Mouse (Mus musculus): ENCODE data around the gene Inhbc. TPM values are rescaled to one million over a fixed set of nuclear protein-coding genes. Genes with fewer than 3 reads are reported as not detected.

Inhbc gene
- polyA plus RNA-seq (2015; fragmentation: Nextera tagmentation; extraction: Ambion mirVana) = 4.6 and 5.1 TPM in 2 replicates

GRCm38 (mm10) chr10:127369834-127370820 lies at the start of gene Inhbc:
TSS of gene Inhbc (minus strand) at chr10:127370431.
- Histone ChIP-seq H3K4me3 (replicated peaks) (no peak within 1 kb of the TSS), H3K36me3 (replicated peaks) (no peaks in the 10 kb centered on the region), H3K9ac (no peak within 1 kb of the TSS), H3K9me3 (replicated peaks) (no peaks in the 10 kb centered on the region), H3K4me2 (peak within 1 kb of the TSS; percentile 41), H3K27me3 (no peaks in the 10 kb centered on the region), H3K4me1 (replicated peaks) (peaks cover 2% of the 10 kb centered on the region; the same call in 1 of the 2 replicates), H3K27ac (replicated peaks) (peak within 1 kb of the TSS; percentile 70)
- 65% methylated on average over 22 of the region's 22 CpGs for WGBS (ENCODE audit: insufficient replicate concordance)
- ATAC-seq (ENCODE audit: insufficient read depth) = 0 out of 2 replicates have a peak, but pooled peaks have one; percentile 14

DNA sequence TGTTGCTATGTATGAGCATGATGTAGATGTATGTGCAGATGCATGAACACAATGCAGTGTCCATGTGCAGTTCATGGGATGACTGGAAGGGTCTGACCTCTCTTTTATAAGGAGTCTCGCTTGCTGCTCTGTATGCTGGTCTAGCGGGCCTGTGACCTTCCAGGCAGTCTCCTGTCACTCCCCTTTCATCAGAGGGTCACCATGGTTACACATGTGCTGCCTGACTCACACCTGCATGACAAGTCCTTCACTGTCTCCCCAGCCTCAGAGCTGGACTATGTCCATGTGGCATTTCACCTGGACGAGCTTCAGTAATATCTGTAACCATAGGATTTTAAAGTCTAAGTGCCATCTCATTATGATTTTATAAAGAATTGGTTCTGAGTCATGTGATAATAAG lies 43.9 kb upstream of the Inhbc start:
- Histone ChIP-seq H3K9ac (no peak overlapping the region), H3K27me3 (no peaks in the 10 kb centered on the region), H3K9me3 (replicated peaks) (no peaks in the 10 kb centered on the region), H3K36me3 (replicated peaks) (0 out of 2 replicates have a peak, but pooled peaks cover 5% of the 10 kb centered on the region), H3K4me3 (replicated peaks) (no peak overlapping the region), H3K4me2 (no peak overlapping the region), H3K4me1 (replicated peaks) (peaks cover 19% of the 10 kb centered on the region), H3K27ac (replicated peaks) (no peak overlapping the region)
- WGBS (ENCODE audit: insufficient replicate concordance) = 71% methylated on average over 3 of the region's 3 CpGs
- no peak for ATAC-seq (ENCODE audit: insufficient read depth)

DNA sequence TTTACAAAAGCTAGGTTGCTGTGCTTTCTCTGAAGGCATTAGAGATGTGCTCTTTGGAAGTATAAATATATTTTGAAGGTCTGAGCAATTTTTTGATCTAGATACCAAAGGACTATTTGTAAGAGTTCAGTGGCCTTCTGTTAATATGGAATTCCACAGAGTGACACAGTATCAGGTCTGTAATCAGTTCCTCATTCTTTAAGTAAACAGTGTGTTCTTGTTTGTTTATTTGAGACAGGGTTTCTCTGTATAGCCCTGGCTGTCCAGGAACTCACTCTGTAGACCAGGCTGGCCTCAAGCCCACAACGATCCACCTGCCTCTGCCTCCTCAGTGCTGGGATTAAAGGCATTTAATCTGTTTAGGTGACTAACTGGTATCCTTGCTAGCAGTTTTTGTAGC lies 43.4 kb upstream of the Inhbc start:
- WGBS (ENCODE audit: insufficient replicate concordance) = 57% methylated on average over 1 of the region's 1 CpGs
- Histone ChIP-seq H3K27me3 (no peaks in the 10 kb centered on the region), H3K36me3 (replicated peaks) (0 out of 2 replicates have a peak, but pooled peaks cover 5% of the 10 kb centered on the region), H3K9me3 (replicated peaks) (no peaks in the 10 kb centered on the region), H3K27ac (replicated peaks) (no peak overlapping the region), H3K4me2 (no peak overlapping the region), H3K4me1 (replicated peaks) (peaks cover 19% of the 10 kb centered on the region), H3K4me3 (replicated peaks) (no peak overlapping the region), H3K9ac (no peak overlapping the region)
- ATAC-seq (ENCODE audit: insufficient read depth) = no peak

- Histone ChIP-seq H3K9ac (no peak overlapping the region), H3K9me3 (replicated peaks) (no peaks in the 10 kb centered on the region), H3K4me2 (no peak overlapping the region), H3K36me3 (replicated peaks) (0 out of 2 replicates have a peak, but pooled peaks cover 3% of the 10 kb centered on the region), H3K27ac (replicated peaks) (no peak overlapping the region), H3K27me3 (no peaks in the 10 kb centered on the region), H3K4me3 (replicated peaks) (no peak overlapping the region), H3K4me1 (replicated peaks) (peaks cover 19% of the 10 kb centered on the region)
- ATAC-seq (ENCODE audit: insufficient read depth) = no peak
- 59% methylated on average over 2 of the region's 2 CpGs for WGBS (ENCODE audit: insufficient replicate concordance)
Measured at GRCm38 (mm10) chr10:127412776-127413175, 42.5 kb upstream of the Inhbc start.

- Histone ChIP-seq H3K4me2 (no peak overlapping the region), H3K36me3 (replicated peaks) (0 out of 2 replicates have a peak, but pooled peaks cover 3% of the 10 kb centered on the region), H3K27ac (replicated peaks) (no peak overlapping the region), H3K9me3 (replicated peaks) (no peaks in the 10 kb centered on the region), H3K4me1 (replicated peaks) (peaks cover 19% of the 10 kb centered on the region), H3K9ac (no peak overlapping the region), H3K27me3 (no peaks in the 10 kb centered on the region), H3K4me3 (replicated peaks) (no peak overlapping the region)
- ATAC-seq (ENCODE audit: insufficient read depth) = no peak
- 46% methylated on average over 5 of the region's 5 CpGs for WGBS (ENCODE audit: insufficient replicate concordance)
Measured at GRCm38 (mm10) chr10:127412101-127412500, 41.9 kb upstream of the Inhbc start.

DNA sequence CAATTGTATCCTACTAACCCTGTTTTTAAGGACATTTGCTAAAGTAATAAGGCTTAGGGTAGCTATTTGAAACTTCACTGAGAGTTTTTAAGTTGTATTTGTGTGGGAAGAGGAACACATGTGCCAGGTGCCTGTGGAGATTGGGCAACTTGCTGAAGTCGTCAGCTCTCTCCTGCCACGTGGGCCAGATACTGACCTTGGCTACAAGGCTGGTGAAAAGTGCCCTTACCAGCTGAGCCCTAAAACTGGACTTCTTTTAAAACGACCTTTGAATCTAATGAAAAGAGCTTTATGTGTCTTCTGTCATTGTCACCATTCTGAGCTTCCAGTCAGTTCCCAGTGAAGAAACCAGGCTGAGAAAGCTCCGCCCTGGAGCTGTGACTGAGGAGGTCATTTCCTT lies 37.2 kb upstream of the Inhbc start:
- peaks cover 13% of the 10 kb centered on the region for H3K4me1 ChIP-seq (replicated peaks)
- ATAC-seq (ENCODE audit: insufficient read depth) = no peak
- WGBS (ENCODE audit: insufficient replicate concordance) = 45% methylated on average over 4 of the region's 4 CpGs
- H3K4me3 ChIP-seq (replicated peaks) = no peak overlapping the region
- H3K9me3 ChIP-seq (replicated peaks) = no peaks in the 10 kb centered on the region
- H3K27me3 ChIP-seq = no peaks in the 10 kb centered on the region
- no peak overlapping the region for H3K27ac ChIP-seq (replicated peaks)
- H3K9ac ChIP-seq = no peak overlapping the region
- H3K4me2 ChIP-seq = no peak overlapping the region
- peaks cover 13% of the 10 kb centered on the region; the same call in 1 of the 2 replicates for H3K36me3 ChIP-seq (replicated peaks)

- H3K9me3 ChIP-seq (replicated peaks) = no peaks in the 10 kb centered on the region
- H3K4me1 ChIP-seq (replicated peaks) = no peaks in the 10 kb centered on the region
- no peak for ATAC-seq (ENCODE audit: insufficient read depth)
- no peak overlapping the region for H3K9ac ChIP-seq
- no peak overlapping the region for H3K4me3 ChIP-seq (replicated peaks)
- 84% methylated on average over 3 of the region's 3 CpGs for WGBS (ENCODE audit: insufficient replicate concordance)
- H3K27ac ChIP-seq (replicated peaks) = no peak overlapping the region
- no peaks in the 10 kb centered on the region for H3K27me3 ChIP-seq
- no peak overlapping the region for H3K4me2 ChIP-seq
- H3K36me3 ChIP-seq (replicated peaks) = peaks cover 39% of the 10 kb centered on the region
Measured at GRCm38 (mm10) chr10:127404701-127405100, 34.5 kb upstream of the Inhbc start.

DNA sequence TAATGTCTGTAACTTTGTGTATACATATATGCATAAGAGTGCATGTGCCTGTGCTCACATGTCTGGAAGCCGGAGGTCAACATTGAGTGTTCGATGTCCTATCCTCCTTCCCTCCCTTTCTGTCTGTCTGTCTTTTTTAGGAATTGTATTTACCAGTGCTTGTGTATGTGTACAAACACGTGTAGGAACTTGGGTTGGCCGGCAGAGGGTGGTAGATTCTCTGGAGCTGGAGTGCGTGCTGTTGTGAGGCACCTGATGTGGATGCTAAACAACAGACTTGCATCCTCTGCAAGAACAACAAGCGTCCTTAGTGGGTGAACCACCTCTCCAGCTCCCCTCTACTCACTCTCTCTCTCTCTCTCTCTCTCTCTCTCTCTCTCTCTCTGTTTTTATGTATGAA lies 21.5 kb upstream of the Inhbc start:
- WGBS (ENCODE audit: insufficient replicate concordance) = 78% methylated on average over 6 of the region's 6 CpGs
- H3K9me3 ChIP-seq (replicated peaks) = no peaks in the 10 kb centered on the region

DNA sequence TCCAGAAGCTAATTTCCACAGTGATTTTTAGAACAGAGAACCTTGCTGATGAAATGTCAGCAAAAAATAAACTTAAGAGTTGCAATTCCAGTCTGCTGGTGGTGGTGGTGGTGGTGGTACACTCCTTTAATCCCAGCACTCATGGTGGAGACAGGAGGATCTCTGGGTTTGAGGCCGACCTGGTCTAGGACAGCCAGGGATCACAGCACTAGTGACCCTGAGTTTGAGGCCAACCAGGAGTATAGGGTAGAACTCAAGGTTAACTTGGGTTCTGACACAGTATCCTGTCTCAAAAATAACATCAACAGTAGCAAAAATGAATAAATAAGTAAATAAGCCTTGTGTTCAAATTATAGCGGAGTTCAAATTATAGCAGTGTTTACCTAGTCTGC lies 11.5 kb upstream of the Inhbc start:
- H3K27ac ChIP-seq (replicated peaks) = peak overlapping the region; percentile 88
- H3K36me3 ChIP-seq (replicated peaks) = no peaks in the 10 kb centered on the region
- 43% methylated on average over 2 of the region's 2 CpGs for WGBS (ENCODE audit: insufficient replicate concordance)
- H3K27me3 ChIP-seq = no peaks in the 10 kb centered on the region
- ATAC-seq (ENCODE audit: insufficient read depth) = no peak
- H3K4me3 ChIP-seq (replicated peaks) = peak overlapping the region; percentile 80
- H3K4me1 ChIP-seq (replicated peaks) = peaks cover 36% of the 10 kb centered on the region
- peak overlapping the region; percentile 90 for H3K4me2 ChIP-seq
- peak overlapping the region; percentile 76 for H3K9ac ChIP-seq
- no peaks in the 10 kb centered on the region for H3K9me3 ChIP-seq (replicated peaks)

More for the DNA sequence above, 21.5 kb upstream of the Inhbc start:
- Histone ChIP-seq H3K4me3 (replicated peaks) (no peak overlapping the region), H3K27ac (replicated peaks) (no peak overlapping the region), H3K9ac (no peak overlapping the region), H3K27me3 (no peaks in the 10 kb centered on the region), H3K36me3 (replicated peaks) (peaks cover 28% of the 10 kb centered on the region), H3K4me1 (replicated peaks) (no peaks in the 10 kb centered on the region), H3K4me2 (no peak overlapping the region)
- no peak for ATAC-seq (ENCODE audit: insufficient read depth)

GRCm38 (mm10) chr10:127380767-127381742 lies 10.8 kb upstream of the Inhbc start:
- Histone ChIP-seq H3K4me2 (peak overlapping the region; percentile 90), H3K27me3 (no peaks in the 10 kb centered on the region), H3K4me3 (replicated peaks) (peak overlapping the region; percentile 80), H3K27ac (replicated peaks) (peak overlapping the region; percentile 88), H3K9me3 (replicated peaks) (no peaks in the 10 kb centered on the region), H3K4me1 (replicated peaks) (peaks cover 36% of the 10 kb centered on the region), H3K9ac (peak overlapping the region; percentile 76), H3K36me3 (replicated peaks) (no peaks in the 10 kb centered on the region)
- 1% methylated on average over 69 of the region's 79 CpGs for WGBS (ENCODE audit: insufficient replicate concordance)
- peak; percentile 81 for ATAC-seq (ENCODE audit: insufficient read depth)
